Mouse (Mus musculus) stomach, embryonic 14.5 days (tissue): ENCODE results near the gene Plxnd1. TPM values are rescaled to one million over a fixed set of nuclear protein-coding genes. Genes with fewer than 3 reads are reported as not detected.

Source experiments
- ATAC-seq: fragments of 200-750 bp; cut with Nextera tagmentation; 2 replicates; pipeline ENCODE4 v1.8.0; 2017; ENCODE audit warnings: low read depth, moderate TSS enrichment; ENCODE audit not compliant: insufficient number of reproducible peaks, insufficient read depth, low FRiP score
- H3K27ac ChIP-seq: fragments of 300-500 bp; sonication (generic); 2 replicates; pipeline ENCODE4 v1.5.1; 2014; ENCODE audit warnings: mild to moderate bottlenecking, low read length, moderate library complexity, mixed read lengths
- H3K27me3 ChIP-seq: fragments of 300-500 bp; sonication (generic); 2 replicates; pipeline ENCODE4 v1.6.1; 2014; ENCODE audit warnings: low read length, control low read depth, mixed read lengths; ENCODE audit not compliant: control insufficient read depth, insufficient read depth
- H3K36me3 ChIP-seq: fragments of 300-500 bp; sonication (generic); 2 replicates; pipeline ENCODE4 v1.6.1; 2014; ENCODE audit warnings: mild to moderate bottlenecking, control low read depth, low read length, moderate library complexity, mixed read lengths; ENCODE audit not compliant: control insufficient read depth, insufficient read depth
- H3K4me1 ChIP-seq: fragments of 300-500 bp; sonication (generic); 2 replicates; pipeline ENCODE4 v1.6.1; 2014; ENCODE audit warnings: low read length, control low read depth, mixed read lengths; ENCODE audit not compliant: control insufficient read depth, insufficient read depth
- H3K4me2 ChIP-seq: fragments of 300-500 bp; sonication (generic); replicated peaks from 2 replicates; pipeline ENCODE4 v1.6.1; 2014; ENCODE audit warnings: low read depth, low read length, control low read depth
- H3K4me3 ChIP-seq: fragments of 300-500 bp; sonication (generic); 2 replicates; pipeline ENCODE4 v1.5.1; 2014; ENCODE audit warnings: low read depth, low read length, control low read depth
- H3K9ac ChIP-seq: fragments of 300-500 bp; sonication (generic); replicated peaks from 2 replicates; pipeline ENCODE4 v1.6.1; 2014; ENCODE audit warnings: low read depth, mild to moderate bottlenecking, control low read depth, low read length, moderate library complexity, mixed read lengths
- H3K9me3 ChIP-seq: fragments of 300-500 bp; sonication (generic); 2 replicates; pipeline ENCODE4 v1.6.1; 2016; ENCODE audit warnings: low read depth, low read length, control low read depth; ENCODE audit not compliant: control insufficient read depth
- whole genome bisulfite sequencing: fragments of 180-500 bp; shearing (Covaris S2); extraction: QIAGEN DNeasy Blood & Tissue Kit; methylation state at CpG from one replicate; pipeline ENCODE4 v1.1.7; 2014; 5-methylcytosine and 5-hydroxymethylcytosine counted together
- polyA plus RNA-seq: library from polyadenylated mRNA; unstranded; fragments of >200 nt; fragmentation: Nextera tagmentation; extraction: Ambion mirVana; gene quantifications from 2 replicates; pipeline ENCODE4 v1.2.1, GENCODE M21; 2014

Gene Plxnd1
- polyA plus RNA-seq, 1 experiment from 2014 or later = 44.5 TPM

GRCm38 (mm10) chr6:115963656-115964055 is 31.1 kb downstream of the Plxnd1 start:
- Histone ChIP-seq H3K9ac (no peak overlapping the region), H3K36me3 (peaks cover 35% of the 10 kb centered on the region), H3K27ac (no peak overlapping the region), H3K4me2 (no peak overlapping the region), H3K4me3 (no peak overlapping the region), H3K27me3 (no peaks in the 10 kb centered on the region), H3K4me1 (peaks cover 5% of the 10 kb centered on the region; the same call in 1 of the 2 replicates), H3K9me3 (no peaks in the 10 kb centered on the region)
- ATAC-seq = no peak
- 73% methylated on average over 9 of the region's 9 CpGs for WGBS

- no peaks in the 10 kb centered on the region for H3K9me3 ChIP-seq
- WGBS = 50% methylated on average over 23 of the region's 23 CpGs
- no peak for ATAC-seq
- H3K36me3 ChIP-seq = peaks cover 27% of the 10 kb centered on the region
- no peak overlapping the region for H3K4me2 ChIP-seq
- no peak overlapping the region for H3K27ac ChIP-seq
- no peaks in the 10 kb centered on the region for H3K27me3 ChIP-seq
- no peak overlapping the region for H3K9ac ChIP-seq
- H3K4me3 ChIP-seq = no peak overlapping the region
- peaks cover 13% of the 10 kb centered on the region for H3K4me1 ChIP-seq
Measured at GRCm38 (mm10) chr6:115962439-115963085, 32.2 kb downstream of the Plxnd1 start.

DNA sequence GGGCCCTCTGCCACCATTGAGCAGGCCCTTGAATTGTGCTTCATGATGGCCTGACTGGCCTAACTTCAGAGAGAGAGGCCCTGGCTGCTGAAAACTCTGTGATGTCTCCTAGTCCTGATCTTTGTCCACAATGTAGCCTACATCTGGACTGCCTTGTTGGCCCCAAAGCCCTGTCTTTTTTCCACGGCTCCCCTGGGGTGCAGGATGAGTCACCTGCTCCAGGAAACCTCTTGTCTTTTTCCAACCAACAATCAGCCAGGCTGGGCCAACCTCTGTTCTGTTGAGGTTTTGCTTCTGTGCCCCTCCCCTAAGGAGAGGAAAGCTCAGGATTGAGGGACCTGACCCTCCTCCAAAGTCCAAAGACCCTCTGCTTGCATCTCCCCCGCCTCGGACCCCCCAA is 33.1 kb downstream of the Plxnd1 start:
- Histone ChIP-seq H3K9me3 (no peaks in the 10 kb centered on the region), H3K9ac (no peak overlapping the region), H3K27ac (no peak overlapping the region), H3K4me3 (no peak overlapping the region), H3K27me3 (no peaks in the 10 kb centered on the region), H3K4me1 (peaks cover 21% of the 10 kb centered on the region), H3K36me3 (peaks cover 27% of the 10 kb centered on the region), H3K4me2 (no peak overlapping the region)
- ATAC-seq = no peak
- WGBS = 87% methylated on average over 3 of the region's 3 CpGs

DNA sequence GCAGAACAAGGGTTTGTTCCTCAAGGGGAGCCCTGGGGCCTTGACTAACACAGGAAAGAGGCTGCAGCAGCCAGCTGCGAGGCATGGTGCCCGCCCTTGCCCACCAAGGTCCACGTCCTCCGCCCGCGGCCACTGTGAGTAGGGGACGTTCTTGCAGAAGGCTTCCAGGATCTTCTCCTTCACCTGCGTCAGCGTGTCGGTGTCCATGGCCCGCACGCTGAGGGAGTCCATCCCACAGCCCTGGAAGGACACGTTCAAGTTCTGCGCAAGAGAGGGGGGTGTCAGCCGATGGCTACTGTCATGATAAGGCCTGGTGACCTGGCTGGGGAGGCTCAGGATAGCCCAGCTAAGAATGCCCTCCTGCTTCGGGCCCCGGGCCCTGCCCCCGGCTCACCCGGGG is 34.5 kb downstream of the Plxnd1 start:
- Histone ChIP-seq H3K4me3 (no peak overlapping the region), H3K36me3 (peaks cover 20% of the 10 kb centered on the region), H3K4me1 (peaks cover 26% of the 10 kb centered on the region), H3K4me2 (no peak overlapping the region), H3K9ac (no peak overlapping the region), H3K27ac (no peak overlapping the region), H3K9me3 (no peaks in the 10 kb centered on the region), H3K27me3 (no peaks in the 10 kb centered on the region)
- ATAC-seq = no peak
- 94% methylated on average over 19 of the region's 19 CpGs for WGBS

DNA sequence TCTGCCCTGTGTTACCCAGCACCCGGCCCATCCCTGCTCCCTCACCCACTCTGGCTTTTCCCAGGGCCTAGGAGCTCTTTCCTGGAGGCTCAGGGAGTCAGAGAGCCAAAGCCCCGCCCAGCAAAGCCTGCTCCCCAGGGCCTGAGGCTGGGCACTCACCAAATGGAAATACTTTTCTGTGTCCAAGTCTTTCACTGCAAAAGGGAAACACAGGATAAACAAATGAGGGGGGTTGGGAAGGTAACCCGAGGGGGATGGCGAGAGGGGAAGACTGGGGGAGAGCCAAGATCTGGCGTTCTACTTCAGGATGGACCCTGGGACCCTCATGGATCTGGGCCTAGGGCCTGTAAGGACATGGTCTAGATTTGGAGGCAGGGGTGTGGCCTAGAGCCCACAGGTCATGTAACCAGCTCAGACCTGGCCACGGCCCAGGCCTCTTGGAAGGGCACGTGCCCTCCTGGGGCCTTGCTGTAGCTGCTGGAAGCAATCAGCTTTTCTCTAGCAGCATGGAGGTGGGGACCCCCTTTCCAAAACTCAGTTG is 35.6 kb downstream of the Plxnd1 start:
- 53% methylated on average over 7 of the region's 7 CpGs for WGBS

DNA sequence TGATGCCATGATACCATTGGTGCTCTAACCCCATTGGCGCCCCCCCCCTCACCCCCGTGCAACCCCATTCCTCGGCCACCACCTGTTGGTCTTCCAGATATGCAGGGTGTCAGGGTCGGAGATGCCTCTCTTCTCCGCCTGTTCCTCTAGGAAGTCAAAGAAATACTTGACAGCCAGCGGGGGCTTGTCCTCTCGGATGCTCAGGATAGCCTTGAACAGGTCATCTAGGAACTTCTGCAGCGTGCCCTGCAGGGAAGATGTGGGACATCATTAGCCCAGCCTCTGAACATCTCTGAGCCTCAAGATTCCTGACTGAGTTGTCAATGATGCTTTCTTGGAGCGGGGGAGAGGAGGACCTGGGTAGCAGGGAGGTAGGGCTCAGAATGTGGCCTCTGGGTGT is 36.4 kb downstream of the Plxnd1 start:
- WGBS = 86% methylated on average over 9 of the region's 9 CpGs
- H3K36me3 ChIP-seq = peaks cover 20% of the 10 kb centered on the region
- H3K4me3 ChIP-seq = no peak overlapping the region
- peaks cover 28% of the 10 kb centered on the region for H3K4me1 ChIP-seq
- no peak overlapping the region for H3K4me2 ChIP-seq
- no peaks in the 10 kb centered on the region for H3K9me3 ChIP-seq
- no peak overlapping the region for H3K27ac ChIP-seq
- no peak overlapping the region for H3K9ac ChIP-seq
- H3K27me3 ChIP-seq = no peaks in the 10 kb centered on the region
- no peak for ATAC-seq

More for the DNA sequence above, 35.6 kb downstream of the Plxnd1 start:
- Histone ChIP-seq H3K9me3 (no peaks in the 10 kb centered on the region), H3K36me3 (peaks cover 20% of the 10 kb centered on the region), H3K27ac (peak overlapping the region; percentile 21; the same call in 1 of the 2 replicates), H3K4me3 (no peak overlapping the region), H3K4me1 (peaks cover 28% of the 10 kb centered on the region), H3K9ac (no peak overlapping the region), H3K27me3 (no peaks in the 10 kb centered on the region), H3K4me2 (no peak overlapping the region)
- ATAC-seq = no peak

DNA sequence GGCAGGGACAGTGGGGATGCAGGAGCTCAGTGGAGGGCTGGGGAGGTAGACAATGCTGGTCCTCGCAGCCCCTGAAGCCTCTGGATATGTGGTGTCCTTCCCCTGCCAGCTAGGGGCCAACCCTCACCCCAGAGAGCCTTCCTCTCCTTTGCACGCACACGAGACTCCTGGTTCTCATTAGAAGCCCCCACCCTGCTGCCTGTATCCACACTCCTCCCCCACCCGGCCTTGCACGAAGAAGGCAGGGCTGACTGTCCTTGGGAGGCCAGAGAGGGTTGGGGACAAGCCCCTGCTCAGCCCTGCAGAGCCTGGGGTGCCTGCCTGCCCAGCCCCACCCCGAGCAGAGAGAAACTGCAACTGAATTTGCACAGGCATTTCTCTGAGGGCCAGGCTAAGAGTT is 37.1 kb downstream of the Plxnd1 start:
- peak overlapping the region; percentile 40; the same call in 1 of the 2 replicates for H3K27ac ChIP-seq
- H3K36me3 ChIP-seq = peaks cover 20% of the 10 kb centered on the region
- H3K4me2 ChIP-seq = no peak overlapping the region
- ATAC-seq = no peak
- no peaks in the 10 kb centered on the region for H3K9me3 ChIP-seq
- WGBS = 52% methylated on average over 6 of the region's 6 CpGs
- no peak overlapping the region for H3K4me3 ChIP-seq
- H3K27me3 ChIP-seq = no peaks in the 10 kb centered on the region
- peaks cover 28% of the 10 kb centered on the region for H3K4me1 ChIP-seq
- no peak overlapping the region for H3K9ac ChIP-seq

- Histone ChIP-seq H3K27me3 (no peaks in the 10 kb centered on the region), H3K9me3 (no peaks in the 10 kb centered on the region), H3K4me2 (no peak overlapping the region), H3K36me3 (peaks cover 15% of the 10 kb centered on the region), H3K27ac (peak overlapping the region; percentile 40; the same call in 1 of the 2 replicates), H3K4me3 (no peak overlapping the region), H3K9ac (no peak overlapping the region), H3K4me1 (peaks cover 28% of the 10 kb centered on the region)
- peak; percentile 46; the same call in 1 of the 2 replicates for ATAC-seq
- WGBS = 36% methylated on average over 16 of the region's 16 CpGs
Measured at GRCm38 (mm10) chr6:115956922-115957601, 37.7 kb downstream of the Plxnd1 start.
